Mouse (Mus musculus): Measurements from ENCODE around the gene Ptpn20. TPM values are rescaled to one million over a fixed set of nuclear protein-coding genes. Genes with fewer than 3 reads are reported as not detected.
A peak's percentile ranks its signal among the peaks of the same experiment; 100 is the strongest.

The Ptpn20 gene
- not detected for total RNA-seq (2021)
- long read RNA-seq, experiment 1 = 0 reads
- long read RNA-seq, experiment 2 = 0 reads

DNA sequence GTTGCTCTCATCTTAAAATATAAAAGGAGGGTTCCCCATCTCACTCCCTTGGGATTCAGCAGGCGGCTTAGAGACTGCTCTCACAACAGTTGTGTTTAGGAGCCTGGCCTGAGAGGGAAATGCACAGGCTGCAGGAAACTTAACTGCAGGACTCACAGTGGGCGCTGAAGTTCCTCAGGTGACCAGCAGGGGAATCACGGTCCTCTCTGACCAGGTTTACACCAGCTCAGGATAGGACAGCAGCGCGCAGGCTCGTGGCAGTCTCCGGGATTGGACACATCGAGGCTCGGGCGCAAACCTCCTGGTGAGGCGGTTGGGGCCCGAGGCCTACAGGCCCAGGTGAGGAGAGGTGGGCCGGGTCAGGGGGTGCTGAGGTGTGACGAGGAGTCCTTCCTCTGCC is at the start of gene Ptpn20:
Gene Ptpn20 (plus strand): TSS at position 257 of the 400 bp plus-strand sequence.
- DNase-seq = no peak

DNA sequence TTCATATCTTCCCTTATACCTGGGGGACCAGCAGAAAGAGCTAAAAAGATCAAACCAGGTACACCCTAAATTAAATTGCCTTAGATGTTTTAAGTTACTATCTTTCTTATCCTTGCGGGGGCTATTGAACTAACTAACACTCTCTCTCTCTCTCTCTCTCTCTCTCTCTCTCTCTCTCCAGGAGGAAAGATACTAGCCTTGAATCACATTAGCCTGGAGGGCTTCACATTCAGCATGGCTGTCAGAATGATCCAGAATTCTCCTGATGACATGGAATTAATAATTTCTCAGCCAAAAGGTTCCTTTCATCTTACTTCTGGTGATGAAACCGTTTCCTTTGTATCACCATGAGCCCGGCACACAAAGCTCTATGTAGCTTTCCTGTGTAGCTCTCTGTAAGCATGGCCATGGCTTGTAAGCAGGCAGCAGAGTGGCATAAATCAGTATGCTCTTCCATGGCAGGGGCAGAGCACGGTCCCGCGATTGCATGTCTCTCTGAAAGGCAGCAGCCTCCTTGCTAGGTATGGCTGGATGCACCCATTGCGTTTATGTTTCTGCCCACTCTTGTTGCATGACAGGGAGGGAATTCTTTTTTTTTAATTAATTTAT is 49.3 kb upstream of the Ptpn20 start:
- DNase-seq = no peak

DNA sequence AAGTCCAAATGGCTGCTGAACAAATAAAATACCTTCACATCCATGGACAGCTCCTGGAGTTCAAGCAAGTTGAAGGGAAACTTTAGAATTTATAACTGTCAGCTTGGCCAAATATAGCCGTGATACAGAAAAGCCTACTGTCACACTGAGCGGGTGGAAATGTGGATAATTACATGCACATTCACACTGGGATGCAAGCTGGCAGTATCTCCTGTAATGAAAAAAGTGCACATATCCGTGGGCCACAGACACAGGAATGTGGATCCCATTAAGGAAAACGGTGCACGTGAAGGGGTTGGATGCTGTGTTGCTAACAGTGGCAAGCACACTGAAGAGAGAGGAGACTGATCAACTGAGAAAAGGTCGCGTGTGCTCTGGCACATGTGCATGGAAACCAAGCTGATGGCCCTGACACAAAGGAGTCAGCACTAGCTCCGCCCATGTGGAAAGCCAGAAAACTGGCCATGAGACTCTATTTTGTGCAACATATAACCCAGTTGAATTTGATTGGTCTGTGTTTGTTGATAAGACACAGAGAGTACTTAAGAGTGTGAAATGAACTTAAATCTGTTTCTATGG is 43.4 kb upstream of the Ptpn20 start:
- DNase-seq = no peak

DNA sequence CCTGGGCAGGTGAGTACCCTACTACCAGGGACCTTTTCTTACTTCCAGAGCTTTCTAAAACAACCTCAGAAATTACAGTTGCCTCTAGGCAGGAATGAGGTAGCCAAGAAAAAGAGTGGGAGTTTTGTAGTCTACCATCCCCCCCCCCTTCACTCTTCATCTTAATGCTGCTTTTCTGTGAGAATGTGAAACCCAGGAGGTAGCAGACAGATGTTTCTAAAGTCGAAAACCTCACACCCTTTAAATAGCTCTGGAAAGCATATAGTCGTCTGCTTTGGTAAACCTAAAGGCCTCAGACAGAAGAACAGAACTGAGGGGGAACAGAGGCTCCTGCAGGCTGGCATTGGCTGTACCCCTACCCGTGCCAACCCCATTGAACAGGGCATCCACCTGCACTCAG is 40.4 kb upstream of the Ptpn20 start:
- DNase-seq = no peak

DNA sequence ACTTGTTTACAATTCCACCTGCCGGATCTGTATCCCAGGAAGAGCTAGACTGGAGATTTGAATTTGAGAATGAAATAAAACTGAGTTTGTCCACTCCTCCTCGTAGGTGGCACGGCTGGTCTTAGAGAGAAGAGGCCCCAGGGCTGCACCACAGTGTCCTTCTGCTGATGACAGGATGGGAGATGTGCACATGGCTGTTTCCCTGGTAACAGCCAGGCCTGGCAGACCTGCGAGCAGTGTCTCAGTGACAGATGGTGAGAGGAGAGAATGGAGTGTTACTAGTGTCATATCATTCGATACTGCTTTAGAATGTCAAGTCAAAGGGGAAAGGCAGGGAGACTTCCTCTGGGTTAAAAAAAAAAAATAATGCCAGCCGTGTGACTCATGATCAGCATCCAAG is 39.2 kb upstream of the Ptpn20 start:
- no peak for DNase-seq

DNA sequence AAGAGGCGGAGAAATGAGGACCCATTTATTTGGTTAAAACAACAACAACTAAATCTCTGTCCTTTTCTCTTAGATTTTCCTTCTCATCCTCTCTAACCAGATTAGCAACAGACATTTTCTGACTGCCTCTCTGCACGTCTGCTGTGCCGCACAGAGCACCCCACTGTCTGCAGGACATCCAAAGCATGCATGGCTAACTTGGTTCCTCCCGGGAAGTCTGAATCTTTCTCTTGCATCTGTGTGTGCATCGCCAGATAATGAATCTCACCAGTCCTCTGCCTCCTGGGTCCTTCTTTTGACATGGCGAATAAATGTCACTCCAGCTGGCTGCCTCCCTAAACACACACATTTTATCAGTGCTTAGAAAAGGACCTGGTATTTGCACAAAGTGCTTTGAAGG is 18.3 kb upstream of the Ptpn20 start:
- DNase-seq = no peak

DNA sequence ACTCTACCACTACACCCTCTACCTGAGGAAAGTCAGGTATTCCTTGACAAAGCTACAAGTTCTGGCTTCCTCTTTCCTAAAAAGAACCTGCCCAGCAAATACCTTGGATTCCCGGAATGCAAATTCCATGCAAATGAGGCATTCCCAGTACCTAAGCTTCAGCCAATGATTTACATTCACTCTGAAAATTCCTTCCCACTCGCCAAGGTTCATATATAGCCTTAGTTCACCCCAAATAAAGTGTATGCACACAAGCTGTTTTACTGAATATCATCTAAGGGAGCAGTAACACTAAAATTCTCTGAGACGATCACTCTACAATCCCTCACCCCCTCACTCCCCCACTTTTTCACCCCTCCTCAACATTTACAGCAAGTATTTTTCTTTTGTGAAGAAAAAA is 15.4 kb upstream of the Ptpn20 start:
- no peak for DNase-seq

DNA sequence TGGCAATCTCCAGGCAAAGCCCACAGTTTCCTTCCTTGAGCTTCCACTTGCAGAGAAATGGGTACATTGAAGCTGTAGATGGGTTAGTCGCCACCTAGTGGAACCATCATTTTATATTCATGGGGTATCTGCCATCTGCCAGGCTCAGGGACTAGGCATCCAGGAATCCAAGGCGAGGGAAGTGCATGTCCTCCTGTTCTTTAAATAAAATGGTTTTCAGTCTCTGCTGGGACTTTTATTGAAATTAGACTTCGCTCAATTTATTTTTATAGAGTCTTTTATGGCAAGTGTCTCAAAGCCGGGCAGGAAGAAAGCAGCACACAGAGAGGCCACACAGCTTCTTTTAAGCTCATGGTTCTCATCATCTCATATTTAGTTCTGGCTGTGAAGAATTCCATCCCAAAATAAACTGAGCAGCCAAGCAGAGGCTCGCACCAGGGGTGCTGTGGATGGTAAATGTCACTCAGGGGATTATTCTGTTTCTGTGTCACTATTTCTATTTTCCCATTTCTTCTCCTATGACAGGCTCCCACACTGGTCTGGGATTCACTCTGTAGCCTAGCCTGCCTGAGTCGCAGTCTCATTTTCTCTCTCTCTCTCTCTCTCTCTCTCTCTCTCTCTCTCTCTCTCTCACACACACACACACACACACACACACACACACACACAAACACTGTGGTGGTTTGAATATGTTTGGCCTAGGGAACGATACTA is 9.1 kb upstream of the Ptpn20 start:
- DNase-seq = no peak

DNA sequence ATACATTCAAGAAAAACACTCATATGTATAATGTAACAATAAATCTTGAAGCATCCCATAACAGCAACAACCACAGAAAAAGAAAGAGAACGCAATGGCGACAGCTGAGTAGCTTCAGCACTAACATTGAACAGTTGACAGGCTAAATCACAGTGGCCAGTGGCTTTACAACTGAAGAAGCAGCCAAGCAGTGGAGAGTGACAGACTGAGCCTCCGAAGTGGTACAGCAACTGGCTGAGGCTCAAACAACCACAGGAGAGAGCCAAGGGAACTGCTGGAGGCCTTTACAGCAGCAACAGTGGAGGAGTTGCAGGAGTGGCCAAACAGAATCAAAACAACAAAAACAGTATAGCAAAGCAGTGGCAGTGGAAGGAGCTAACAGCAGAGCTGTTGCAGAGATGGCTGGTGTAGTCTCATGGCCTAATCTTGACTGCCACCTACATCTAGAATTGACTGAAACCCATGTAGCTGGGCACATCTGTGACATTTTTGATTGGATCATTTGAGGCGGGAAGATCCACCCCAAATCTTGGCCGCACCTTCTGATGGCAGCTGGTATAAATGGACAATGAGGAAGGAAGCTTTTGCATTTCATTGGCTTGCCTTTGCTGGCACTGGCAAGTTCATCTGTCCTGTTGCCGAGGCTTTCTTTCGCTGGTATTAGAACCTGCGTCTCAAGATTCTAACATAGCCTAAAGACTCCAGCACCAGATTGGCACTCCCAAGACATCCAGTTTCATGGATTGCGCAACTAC is 9.5 kb downstream of the Ptpn20 start:
- DNase-seq = no peak

DNA sequence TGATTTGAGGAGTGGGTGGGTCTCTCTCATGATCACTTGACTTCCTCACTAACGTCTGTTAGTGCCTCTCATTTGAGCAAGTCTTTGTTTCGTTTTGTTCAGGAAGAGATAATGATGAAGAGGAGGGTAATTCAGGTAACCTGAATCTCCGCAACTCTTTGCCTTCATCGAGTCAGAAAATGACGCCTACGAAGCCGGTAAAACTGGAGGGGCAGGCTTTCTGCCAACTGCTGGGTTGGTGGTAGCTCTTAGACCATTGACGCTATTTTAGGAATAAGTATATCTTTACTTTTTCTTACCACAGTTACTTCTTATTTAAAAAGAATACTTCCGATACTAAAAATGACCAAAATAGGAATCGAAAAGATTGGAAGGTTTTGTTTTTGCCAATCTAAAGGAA is 18.4 kb downstream of the Ptpn20 start:
- no peak for DNase-seq

DNA sequence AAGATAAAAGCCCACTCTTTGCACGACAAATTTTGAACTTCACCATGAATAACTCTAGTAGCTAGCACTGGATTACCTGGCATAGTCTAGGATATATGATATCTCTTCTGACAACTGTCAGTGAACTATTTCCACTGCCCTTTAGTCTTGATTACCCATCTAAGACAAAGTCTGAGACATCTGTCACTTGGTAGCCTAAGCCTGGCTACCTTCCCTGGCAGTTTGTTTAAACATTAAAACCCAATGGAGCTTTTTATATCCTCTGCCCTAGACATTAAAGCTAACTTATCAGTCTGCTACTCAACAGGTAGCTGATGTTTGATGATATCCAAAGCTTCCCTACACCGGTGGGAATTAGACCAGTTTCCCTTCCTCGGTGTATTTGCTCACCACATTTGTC is 36.0 kb downstream of the Ptpn20 start:
- no peak for DNase-seq

DNA sequence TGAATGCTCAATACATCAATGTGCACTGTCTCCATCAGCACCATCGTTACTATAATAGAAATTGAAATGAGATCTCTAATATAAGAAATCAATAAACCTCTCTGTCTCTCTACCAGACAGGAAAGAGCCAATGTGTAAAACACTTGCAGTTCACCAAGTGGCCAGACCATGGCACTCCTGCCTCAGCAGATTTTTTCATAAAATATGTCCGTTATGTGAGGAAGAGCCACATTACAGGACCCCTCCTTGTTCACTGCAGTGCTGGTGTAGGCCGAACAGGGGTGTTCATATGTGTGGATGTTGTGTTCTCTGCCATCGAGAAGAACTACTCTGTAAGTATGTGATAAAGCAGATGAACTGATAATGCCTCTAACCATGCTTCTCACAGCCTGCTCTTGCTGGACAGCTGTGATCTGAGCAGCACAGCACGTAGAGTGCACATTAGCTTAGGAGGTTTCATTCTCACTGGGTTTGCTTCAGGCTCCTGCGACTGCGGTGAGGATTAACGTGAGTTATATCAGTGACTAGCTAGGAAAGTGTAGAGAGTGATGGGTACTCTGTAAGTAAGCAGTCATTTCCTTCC is 43.9 kb downstream of the Ptpn20 start:
- DNase-seq = peak in 1 of 2 experiments; percentile 32

DNA sequence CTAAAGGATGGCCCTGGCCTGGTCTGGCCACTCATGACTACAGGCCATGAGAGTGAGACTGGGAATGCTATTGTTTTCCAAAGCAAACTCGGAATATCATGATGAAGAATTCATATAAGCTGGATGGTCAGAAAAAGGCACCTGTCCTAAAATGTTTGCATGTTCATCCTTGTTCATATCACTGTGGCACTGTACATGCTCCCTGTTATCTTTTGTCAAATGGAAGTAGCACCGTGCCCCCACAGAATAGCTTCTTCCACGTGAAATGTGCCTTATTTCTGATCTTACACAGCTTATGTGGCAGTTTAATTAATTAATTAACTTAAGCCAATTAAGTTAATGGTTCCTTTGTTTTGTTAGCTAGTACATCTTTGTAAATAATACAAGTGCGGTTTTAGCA is 45.3 kb downstream of the Ptpn20 start:
- DNase-seq = no peak

DNA sequence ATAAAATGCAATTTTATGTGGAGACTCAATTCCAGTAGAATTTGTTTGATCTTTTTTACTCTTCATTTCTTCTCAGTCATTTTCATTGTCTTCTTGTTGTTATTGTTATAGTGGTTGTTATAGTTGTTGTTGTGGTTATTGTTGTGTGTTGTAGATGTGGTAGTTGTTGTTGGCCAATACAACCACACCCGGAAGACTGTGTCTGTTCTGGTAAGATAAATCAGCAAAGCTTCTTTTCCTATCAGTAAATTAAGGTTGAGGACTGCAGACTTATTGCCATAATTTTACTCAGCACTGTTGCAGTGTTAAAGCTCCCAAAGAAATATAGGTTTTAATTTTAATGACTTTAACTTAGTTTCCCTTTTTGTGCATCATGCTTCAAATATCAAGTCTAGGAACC is 45.8 kb downstream of the Ptpn20 start:
- no peak for DNase-seq

DNA sequence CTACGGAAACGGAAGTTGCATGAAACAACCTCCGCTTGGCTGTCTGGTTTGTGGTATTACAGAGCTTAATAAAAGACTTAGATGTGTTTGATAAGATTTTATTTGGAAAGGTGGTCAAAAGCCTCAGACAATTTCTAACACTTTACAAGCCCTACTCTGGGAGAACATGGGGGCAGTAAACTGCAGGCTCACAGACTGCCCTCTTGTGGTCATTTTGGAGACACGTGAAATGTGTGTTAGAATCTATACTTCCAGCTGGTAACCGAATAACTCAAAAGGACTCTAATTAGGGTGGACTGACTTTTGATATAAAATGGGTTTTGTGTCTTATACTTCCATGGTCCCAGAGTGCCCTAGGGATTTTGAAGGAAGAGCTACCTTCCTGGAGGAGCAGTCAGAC is 50.4 kb downstream of the Ptpn20 start:
- no peak for DNase-seq

DNA sequence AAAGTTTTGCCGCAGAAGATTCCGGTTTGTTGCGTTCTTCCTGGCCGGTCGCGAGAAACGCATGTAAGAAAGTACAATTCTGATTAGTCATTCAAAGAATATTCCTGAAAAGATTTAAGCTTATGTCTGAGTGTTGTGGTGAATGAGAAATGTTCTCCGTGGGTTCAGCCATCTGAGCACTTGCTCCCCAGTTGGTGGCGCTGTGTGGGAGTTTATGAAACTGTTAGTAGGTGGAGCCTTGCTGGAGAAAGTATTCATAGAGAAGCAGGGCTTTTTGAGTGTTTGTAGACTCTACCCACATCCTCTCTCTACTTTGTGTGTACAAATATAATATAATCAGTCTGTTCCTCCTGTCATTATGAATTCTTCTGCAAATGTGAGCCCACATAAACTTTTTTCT is 61.7 kb downstream of the Ptpn20 start:
- peak; percentile 12 to 52 for DNase-seq

DNA sequence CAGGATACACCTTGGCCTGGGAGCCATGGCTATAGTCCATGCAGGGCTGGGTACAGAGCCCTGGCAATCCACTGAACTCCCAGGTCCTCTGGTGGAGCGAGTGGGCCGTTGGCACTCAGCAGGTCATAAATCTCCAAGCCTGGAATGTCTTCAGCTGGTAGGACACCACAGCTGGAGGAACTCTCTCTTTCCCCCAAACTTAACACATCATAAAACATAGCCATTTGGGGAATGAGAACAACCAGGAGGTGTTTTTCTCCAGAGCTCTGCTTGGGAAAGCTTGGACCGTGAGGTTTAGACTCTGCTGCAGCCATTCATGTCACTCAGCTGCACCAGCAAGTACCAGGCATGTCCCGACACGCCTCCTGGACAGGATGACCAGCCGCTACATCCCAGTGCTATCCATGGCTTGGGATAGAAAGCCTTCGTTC is 68.5 kb downstream of the Ptpn20 start:
- no peak for DNase-seq

DNA sequence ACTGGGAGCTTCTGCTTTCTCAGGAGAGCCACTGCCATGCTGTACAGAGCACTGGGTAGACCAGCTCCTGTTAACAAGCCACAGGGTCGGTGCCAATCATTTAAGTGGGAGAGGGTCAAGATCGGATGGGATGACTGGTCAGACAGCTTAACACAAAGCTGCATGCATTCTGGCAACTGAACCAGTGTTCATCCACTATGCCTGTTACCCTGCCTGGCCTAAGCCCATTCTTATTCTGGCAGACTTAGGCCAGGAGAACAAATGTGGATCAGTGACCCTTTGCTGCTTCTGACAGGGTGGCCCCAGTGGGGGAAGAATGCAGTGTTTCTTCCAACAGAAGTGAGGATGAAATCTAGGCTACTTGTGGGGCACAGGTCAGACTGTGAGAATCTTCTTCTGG is 69.3 kb downstream of the Ptpn20 start:
- no peak for DNase-seq

DNA sequence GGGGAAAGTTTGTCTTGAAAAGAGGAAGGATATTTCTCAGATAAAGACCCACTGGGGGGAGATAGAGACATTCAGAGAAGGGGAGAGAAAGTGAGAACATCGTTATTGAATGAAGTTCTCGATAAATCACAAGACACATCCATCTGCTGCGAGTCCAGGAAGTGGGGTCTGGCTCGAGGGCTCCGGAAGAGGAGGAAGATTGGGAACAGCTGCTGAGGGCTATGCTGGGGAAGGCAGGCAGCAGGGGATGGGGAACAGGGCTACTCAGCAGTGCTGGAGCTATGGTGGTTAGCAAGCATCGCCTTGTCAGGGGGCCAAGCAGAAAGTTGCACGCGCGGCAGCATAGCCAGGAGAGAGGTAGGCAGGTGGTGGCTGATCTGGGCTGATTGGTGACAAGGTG is 73.1 kb downstream of the Ptpn20 start:
- DNase-seq = peak in 1 of 2 experiments; percentile 24

DNA sequence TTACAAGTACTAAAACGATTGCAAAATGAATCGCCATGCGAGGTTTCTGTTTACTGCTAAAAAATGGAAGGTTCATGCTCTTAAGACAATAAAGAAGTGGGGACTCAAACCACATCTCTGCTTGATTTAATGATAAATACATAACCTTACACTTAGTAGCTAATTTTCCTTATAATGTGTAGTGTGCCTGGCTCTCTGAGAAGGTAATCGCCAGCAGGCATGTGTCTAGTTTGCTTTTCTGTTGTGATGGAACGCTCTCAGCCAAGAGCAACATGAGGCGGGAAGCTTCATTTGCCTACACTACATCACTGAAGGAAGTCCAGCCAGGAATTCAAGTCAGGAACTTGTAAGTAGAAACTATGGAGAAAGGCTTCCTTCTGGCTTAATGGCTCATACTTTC is 77.3 kb downstream of the Ptpn20 start:
- DNase-seq = peak in 1 of 2 experiments; percentile 24

DNA sequence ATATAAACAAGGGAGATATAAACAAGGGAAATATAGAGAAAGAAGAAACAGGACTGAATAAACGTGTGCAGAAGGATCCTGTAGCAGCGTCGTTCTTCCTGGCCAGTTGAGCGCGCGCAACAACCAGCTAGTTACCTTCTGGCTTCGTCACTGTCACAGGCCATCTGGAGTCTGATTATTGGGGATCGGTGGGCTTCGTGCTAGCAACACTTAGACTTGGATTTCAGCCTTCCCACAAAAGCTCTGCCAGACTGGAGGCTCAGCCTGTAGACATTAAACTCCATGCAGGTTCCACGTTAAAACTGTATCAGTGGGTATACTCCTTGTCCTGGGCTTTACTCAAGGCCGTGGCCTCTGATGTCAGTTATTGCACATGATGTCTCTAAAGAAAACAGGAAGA is 80.9 kb downstream of the Ptpn20 start:
- no peak for DNase-seq

DNA sequence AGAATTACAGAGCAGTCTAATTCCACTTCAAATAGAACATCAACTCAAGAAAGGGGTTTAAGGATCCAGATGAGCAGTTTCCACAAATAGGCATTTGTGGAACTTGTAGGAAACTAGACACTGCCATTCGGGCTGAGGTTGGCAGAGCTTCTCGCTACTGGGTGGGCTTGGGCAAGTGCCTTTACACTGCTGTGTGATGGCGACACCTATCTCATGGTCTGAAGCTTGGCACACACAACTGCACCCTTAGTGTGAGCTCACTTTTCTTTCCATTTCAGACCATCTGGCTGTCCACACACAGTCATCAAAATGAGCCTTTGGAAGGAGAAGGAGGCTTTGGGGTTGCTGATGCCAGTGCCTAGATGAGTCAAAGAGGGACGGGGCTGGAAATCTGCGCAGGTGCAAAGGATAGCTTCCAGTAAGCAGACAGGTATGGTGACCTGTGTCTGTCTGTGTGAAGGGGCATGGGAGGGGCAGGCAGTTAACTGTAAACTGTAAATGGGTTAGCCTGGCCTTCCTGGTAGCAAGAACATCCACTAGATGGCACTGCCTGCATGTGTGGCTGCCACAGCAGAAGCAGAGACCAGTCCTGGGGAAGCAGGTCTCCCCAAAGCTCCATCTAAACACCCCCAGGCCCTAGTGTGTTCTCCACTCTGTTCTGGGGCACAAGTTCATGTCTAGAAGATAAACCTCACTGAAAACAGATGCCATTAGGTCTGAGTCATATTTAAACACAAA is 84.5 kb downstream of the Ptpn20 start:
- peak; percentile 56 to 77 for DNase-seq
